Mouse (Mus musculus): ENCODE results near the gene Vmn1r65. TPM values are rescaled to one million over a fixed set of nuclear protein-coding genes. Genes with fewer than 3 reads are reported as not detected.

Vmn1r65 gene
- polyA plus RNA-seq (2015; fragmentation: Nextera tagmentation; extraction: Ambion mirVana), result not detected in 2 replicates

GRCm38 (mm10) chr7:6010910-6011309 is at the start of gene Vmn1r65:
Vmn1r65 (minus strand) TSS chr7:6011010.

GRCm38 (mm10) chr7:6044861-6045260 is 34.1 kb upstream of the Vmn1r65 start, which contains the start of gene Nlrp4c:
Nlrp4c (plus strand) TSS chr7:6045161.

Other genes with a start within 250 kb of the Vmn1r65 start
- gene Vmn1r63, start 205.6 kb downstream of the Vmn1r65 start, polyA plus RNA-seq (2015; fragmentation: Nextera tagmentation; extraction: Ambion mirVana), result not detected in 2 replicates
- not detected in 2 replicates for gene Vmn1r64, start 126.5 kb downstream of the Vmn1r65 start, polyA plus RNA-seq (2015; fragmentation: Nextera tagmentation; extraction: Ambion mirVana)
- gene Nlrp4c, start 34.2 kb upstream of the Vmn1r65 start, polyA plus RNA-seq (2015; fragmentation: Nextera tagmentation; extraction: Ambion mirVana), result not detected in 2 replicates
- 26.7 and 27.5 TPM in 2 replicates for gene Zfp787, start 145.0 kb upstream of the Vmn1r65 start, polyA plus RNA-seq (2015; fragmentation: Nextera tagmentation; extraction: Ambion mirVana)
- 17.3 and 19.8 TPM in 2 replicates for gene Zfp444, start 161.2 kb upstream of the Vmn1r65 start, polyA plus RNA-seq (2015; fragmentation: Nextera tagmentation; extraction: Ambion mirVana)
- gene Galp, start 186.1 kb upstream of the Vmn1r65 start, polyA plus RNA-seq (2015; fragmentation: Nextera tagmentation; extraction: Ambion mirVana), result not detected in 2 replicates
- not detected in 2 replicates for gene Zscan5b, start 211.3 kb upstream of the Vmn1r65 start, polyA plus RNA-seq (2015; fragmentation: Nextera tagmentation; extraction: Ambion mirVana)
- not detected in 2 replicates for gene Epp13, start 241.7 kb upstream of the Vmn1r65 start, polyA plus RNA-seq (2015; fragmentation: Nextera tagmentation; extraction: Ambion mirVana)